Mouse (Mus musculus): ENCODE results near the gene Gm20532. TPM values are rescaled to one million over a fixed set of nuclear protein-coding genes. Genes with fewer than 3 reads are reported as not detected.

Gene Gm20532
- polyA plus RNA-seq, 1 experiment = not detected

DNA sequence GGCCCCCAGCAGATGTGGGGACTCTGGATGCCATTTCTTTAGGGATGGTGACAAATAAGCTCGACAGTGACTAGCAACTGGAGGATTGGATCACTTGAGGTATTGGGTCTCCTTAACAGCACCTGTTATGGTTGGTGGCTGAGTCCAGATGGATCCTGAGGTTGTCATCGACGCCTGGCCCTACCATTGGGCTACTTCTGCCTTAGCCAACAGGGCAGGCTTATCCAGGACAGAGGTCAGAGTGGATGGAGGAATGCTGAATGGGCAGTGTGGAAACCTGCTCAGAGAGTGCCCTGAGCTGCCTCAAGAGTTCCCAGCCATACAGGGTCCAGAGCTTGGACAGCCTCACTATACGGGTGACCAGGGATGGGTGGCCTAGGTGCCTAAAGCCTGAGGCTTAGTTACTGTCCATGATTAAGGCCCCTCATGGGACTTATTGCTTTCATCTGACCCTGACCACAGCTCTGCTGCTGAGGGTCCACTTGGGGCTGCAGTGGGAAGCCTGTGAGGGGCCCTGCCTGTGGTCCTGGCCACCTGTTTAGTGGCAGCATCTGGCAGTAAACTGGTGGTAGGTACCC lies 47.6 kb downstream of the Gm20532 start:
- Histone ChIP-seq H3K4me1 (ENCODE audit: control insufficient read depth) (peaks cover 20% of the 10 kb centered on the region), H3K36me3 (ENCODE audit: control insufficient read depth) (peaks cover 45% of the 10 kb centered on the region), H3K9me3 (ENCODE audit: control insufficient read depth, low read length) (no peaks in the 10 kb centered on the region), H3K4me3 (replicated peaks) (no peak overlapping the region), H3K27me3 (ENCODE audit: control insufficient read depth) (peaks cover 6% of the 10 kb centered on the region)
- no peak for TF ChIP-seq TAL1 (IDR thresholded peaks at IDR 0.05; ENCODE audit: low read length)
- TF ChIP-seq GATA1 (IDR thresholded peaks at IDR 0.05; ENCODE audit: low read length) = no peak

DNA sequence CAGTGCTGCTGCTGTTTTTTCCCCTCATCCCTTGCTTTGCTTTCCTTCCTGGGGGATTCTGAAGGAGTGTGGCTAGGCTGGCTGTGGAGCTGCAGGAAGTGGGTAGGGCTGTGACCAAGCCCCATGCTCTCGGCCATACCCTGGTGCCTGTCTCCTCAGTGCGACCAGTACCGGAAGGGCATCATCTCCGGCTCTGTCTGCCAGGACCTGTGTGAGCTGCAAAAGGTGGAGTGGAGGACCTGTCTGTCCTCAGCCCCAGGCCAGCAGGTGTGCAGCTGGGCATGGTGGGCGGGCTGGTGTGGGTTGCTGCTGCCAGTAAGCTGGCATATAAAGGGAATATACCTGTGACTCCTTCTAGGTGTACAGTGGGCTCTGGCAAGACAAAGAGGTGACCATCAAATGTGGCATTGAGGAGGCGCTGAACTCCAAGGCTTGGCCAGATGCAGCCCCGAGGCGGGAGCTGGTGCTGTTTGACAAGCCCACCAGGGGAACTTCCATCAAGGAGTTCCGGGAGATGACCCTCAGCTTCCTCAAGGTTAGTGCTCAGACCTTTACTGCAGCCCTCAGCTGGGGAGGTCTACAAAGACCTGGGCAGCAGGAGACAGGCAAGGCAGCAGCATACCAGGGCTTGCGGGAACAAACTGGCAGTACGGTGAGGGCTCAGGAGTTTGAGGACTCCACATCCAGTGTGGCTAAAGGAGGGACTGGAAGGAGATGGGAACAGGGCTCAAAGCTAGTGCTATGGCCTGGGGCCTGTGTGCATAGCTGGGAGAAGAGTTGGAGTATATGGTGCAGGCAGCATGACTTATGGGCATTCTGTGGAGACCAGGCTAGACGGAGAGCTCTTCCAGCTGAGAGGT lies 48.4 kb downstream of the Gm20532 start:
- peaks cover 45% of the 10 kb centered on the region for H3K36me3 ChIP-seq (ENCODE audit: control insufficient read depth)
- peaks cover 26% of the 10 kb centered on the region for H3K4me1 ChIP-seq (ENCODE audit: control insufficient read depth)

DNA sequence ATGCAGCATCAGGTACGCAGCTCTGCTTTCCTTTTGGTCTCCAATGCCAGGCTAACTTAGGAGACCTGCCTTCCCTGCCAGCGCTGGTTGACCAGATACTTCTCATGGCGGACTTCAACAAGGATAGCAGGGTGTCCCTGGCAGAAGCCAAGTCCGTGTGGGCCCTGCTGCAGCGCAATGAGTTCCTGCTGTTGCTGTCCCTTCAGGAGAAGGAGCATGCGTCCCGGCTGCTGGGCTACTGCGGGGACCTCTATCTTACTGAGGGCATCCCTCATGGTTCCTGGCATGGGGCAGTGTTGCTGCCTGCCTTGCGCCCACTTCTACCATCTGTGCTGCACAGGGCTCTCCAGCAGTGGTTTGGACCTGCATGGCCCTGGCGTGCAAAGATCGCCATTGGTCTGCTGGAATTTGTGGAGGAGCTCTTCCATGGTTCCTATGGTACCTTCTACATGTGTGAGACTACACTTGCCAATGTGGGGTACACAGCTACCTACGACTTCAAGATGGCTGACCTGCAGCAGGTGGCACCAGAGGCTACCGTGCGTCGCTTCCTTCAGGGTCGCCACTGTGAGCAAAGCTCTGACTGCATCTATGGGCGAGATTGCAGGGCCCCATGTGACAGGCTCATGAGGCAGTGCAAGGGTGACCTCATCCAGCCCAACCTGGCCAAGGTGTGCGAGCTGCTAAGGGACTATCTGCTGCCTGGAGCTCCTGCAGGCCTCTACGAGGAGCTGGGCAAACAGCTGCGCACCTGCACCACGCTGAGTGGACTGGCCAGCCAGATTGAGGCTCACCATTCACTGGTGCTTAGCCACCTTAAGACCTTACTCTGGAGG lies 49.3 kb downstream of the Gm20532 start:
- Histone ChIP-seq H3K4me3 (replicated peaks) (no peak overlapping the region), H3K9me3 (ENCODE audit: control insufficient read depth, low read length) (no peaks in the 10 kb centered on the region), H3K4me1 (ENCODE audit: control insufficient read depth) (peaks cover 35% of the 10 kb centered on the region), H3K36me3 (ENCODE audit: control insufficient read depth) (peaks cover 45% of the 10 kb centered on the region), H3K27me3 (ENCODE audit: control insufficient read depth) (peaks cover 2% of the 10 kb centered on the region; the same call in 1 of the 2 replicates)
- no peak for TF ChIP-seq TAL1 (IDR thresholded peaks at IDR 0.05; ENCODE audit: low read length)
- TF ChIP-seq GATA1 (IDR thresholded peaks at IDR 0.05; ENCODE audit: low read length) = no peak

More for the DNA sequence above, 48.4 kb downstream of the Gm20532 start:
- no peak overlapping the region for H3K4me3 ChIP-seq (replicated peaks)
- H3K27me3 ChIP-seq (ENCODE audit: control insufficient read depth) = peaks cover 2% of the 10 kb centered on the region; the same call in 1 of the 2 replicates
- no peaks in the 10 kb centered on the region for H3K9me3 ChIP-seq (ENCODE audit: control insufficient read depth, low read length)
- TF ChIP-seq GATA1 (IDR thresholded peaks at IDR 0.05; ENCODE audit: low read length) (no peak), TAL1 (IDR thresholded peaks at IDR 0.05; ENCODE audit: low read length) (no peak)

DNA sequence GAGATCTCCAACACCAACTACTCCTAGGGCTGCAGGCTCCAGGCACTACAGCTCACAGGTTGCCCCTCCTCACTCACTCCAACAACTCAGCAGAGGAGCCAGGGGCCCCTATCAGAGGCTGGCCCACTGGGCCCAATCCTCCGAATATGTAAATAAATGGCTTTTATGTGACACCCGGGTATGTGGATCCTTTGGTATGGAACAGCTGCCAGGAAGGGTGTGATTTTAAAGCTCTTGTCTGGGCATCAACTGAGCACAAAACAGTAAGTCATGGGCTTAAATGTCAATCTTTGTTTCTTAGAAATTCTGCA lies 49.8 kb downstream of the Gm20532 start:
- Histone ChIP-seq H3K4me3 (replicated peaks) (no peak overlapping the region), H3K27me3 (ENCODE audit: control insufficient read depth) (no peaks in the 10 kb centered on the region), H3K4me1 (ENCODE audit: control insufficient read depth) (peaks cover 40% of the 10 kb centered on the region), H3K9me3 (ENCODE audit: control insufficient read depth, low read length) (no peaks in the 10 kb centered on the region), H3K36me3 (ENCODE audit: control insufficient read depth) (peaks cover 45% of the 10 kb centered on the region)
- TF ChIP-seq GATA1 (IDR thresholded peaks at IDR 0.05; ENCODE audit: low read length) = no peak
- TF ChIP-seq TAL1 (IDR thresholded peaks at IDR 0.05; ENCODE audit: low read length) = no peak

DNA sequence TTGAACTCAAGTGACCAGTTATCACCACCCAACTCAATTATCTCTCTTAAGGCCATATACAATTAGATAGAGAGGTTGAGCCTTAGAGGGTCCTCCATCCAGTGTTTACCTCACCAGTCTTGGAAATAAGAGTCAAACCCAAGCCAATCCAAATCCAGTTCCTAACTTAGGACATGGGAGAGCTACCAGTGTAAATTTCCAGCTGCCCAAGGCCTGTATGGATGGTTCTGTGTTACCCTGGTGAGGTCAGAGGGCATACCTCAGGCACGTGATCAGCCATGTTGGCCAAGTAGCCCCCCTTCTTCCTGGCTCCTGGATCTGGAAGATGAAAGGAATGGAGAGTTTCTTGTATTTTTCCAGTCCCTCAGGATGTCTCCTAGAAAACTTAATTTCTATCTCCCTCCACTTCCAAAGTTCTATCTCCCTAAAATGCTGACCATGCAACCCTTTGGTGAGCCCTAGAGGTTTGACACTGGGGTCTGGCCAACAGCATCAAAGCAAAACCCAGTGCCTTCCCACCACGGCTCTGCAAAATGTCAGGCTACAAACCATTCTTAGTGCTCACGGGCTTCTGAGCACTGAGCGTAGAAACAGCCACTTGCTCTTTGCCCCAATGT lies 51.0 kb downstream of the Gm20532 start:
- TF ChIP-seq TAL1 (IDR thresholded peaks at IDR 0.05; ENCODE audit: low read length) (no peak), GATA1 (IDR thresholded peaks at IDR 0.05; ENCODE audit: low read length) (no peak)
- H3K4me3 ChIP-seq (replicated peaks) = no peak overlapping the region
- peaks cover 40% of the 10 kb centered on the region for H3K4me1 ChIP-seq (ENCODE audit: control insufficient read depth)
- no peaks in the 10 kb centered on the region for H3K27me3 ChIP-seq (ENCODE audit: control insufficient read depth)
- H3K36me3 ChIP-seq (ENCODE audit: control insufficient read depth) = peaks cover 45% of the 10 kb centered on the region
- no peaks in the 10 kb centered on the region for H3K9me3 ChIP-seq (ENCODE audit: control insufficient read depth, low read length)

DNA sequence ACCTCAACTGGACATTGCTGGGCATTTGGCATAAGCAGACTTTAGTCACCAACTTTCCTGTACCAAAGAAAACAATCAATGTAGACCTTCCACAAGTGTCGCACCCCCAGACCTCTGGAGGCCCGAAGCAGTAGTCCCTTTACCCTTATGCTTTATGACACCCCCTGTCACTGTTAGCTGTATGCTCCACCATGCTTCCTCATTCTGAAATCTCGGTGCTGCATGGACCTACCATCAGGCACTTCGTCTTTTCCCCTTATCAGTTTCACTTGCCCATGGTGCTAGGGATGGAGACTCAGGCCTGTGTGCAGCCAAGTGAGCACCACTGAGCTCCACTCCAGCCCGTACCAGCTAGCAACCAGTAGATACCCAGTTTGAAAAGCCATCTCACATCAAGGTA lies 51.6 kb downstream of the Gm20532 start:
- Histone ChIP-seq H3K4me3 (replicated peaks) (peak overlapping the region; percentile 81), H3K36me3 (ENCODE audit: control insufficient read depth) (peaks cover 45% of the 10 kb centered on the region), H3K4me1 (ENCODE audit: control insufficient read depth) (peaks cover 40% of the 10 kb centered on the region), H3K9me3 (ENCODE audit: control insufficient read depth, low read length) (no peaks in the 10 kb centered on the region), H3K27me3 (ENCODE audit: control insufficient read depth) (no peaks in the 10 kb centered on the region)
- no peak for TF ChIP-seq TAL1 (IDR thresholded peaks at IDR 0.05; ENCODE audit: low read length)
- TF ChIP-seq GATA1 (IDR thresholded peaks at IDR 0.05; ENCODE audit: low read length) = no peak

DNA sequence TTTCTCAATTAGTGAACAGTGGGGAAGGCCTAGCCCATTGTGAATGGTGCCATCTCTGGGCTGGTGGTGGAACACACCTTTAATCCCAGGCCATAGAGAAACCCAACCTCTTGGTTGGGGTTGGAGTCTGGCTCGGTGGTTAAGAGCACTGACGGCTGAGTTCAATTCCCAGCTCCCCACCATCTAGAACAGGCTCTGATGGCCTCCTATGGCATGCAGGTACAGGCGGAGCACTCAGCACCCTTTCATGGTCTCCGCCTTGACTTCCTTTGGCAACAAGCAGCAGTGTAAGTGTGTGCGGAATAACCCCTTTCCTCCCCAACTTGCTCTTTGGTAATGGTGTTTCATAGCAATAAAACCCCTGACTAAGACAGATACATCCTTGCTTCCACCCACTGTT lies 52.1 kb downstream of the Gm20532 start:
- Histone ChIP-seq H3K36me3 (ENCODE audit: control insufficient read depth) (peaks cover 45% of the 10 kb centered on the region), H3K4me3 (replicated peaks) (peak overlapping the region; percentile 81), H3K9me3 (ENCODE audit: control insufficient read depth, low read length) (no peaks in the 10 kb centered on the region), H3K27me3 (ENCODE audit: control insufficient read depth) (no peaks in the 10 kb centered on the region), H3K4me1 (ENCODE audit: control insufficient read depth) (peaks cover 40% of the 10 kb centered on the region)
- TF ChIP-seq TAL1 (IDR thresholded peaks at IDR 0.05; ENCODE audit: low read length) (no peak), GATA1 (IDR thresholded peaks at IDR 0.05; ENCODE audit: low read length) (no peak)

DNA sequence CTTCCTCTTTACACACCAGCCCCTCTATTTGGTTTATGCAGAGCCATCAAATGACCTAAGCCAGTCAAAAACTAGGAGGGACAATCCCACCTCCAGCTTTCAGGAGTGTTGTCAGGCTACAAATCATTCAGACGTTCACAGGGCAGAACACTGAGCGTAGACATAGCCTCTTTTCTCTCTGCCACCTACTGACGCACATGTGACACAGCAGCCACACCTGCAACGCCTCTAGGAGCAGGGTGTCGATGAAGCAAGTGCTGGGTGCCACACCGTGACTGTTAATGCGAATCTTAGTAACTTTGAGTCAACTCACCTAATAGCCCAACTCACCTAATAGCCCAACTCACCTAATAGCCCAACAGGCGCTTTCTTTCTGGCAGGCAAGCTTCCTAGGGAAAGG lies 52.6 kb downstream of the Gm20532 start:
- no peaks in the 10 kb centered on the region for H3K9me3 ChIP-seq (ENCODE audit: control insufficient read depth, low read length)
- no peak for TF ChIP-seq GATA1 (IDR thresholded peaks at IDR 0.05; ENCODE audit: low read length)
- no peak for TF ChIP-seq TAL1 (IDR thresholded peaks at IDR 0.05; ENCODE audit: low read length)
- peaks cover 40% of the 10 kb centered on the region for H3K4me1 ChIP-seq (ENCODE audit: control insufficient read depth)
- no peaks in the 10 kb centered on the region for H3K27me3 ChIP-seq (ENCODE audit: control insufficient read depth)
- peaks cover 45% of the 10 kb centered on the region for H3K36me3 ChIP-seq (ENCODE audit: control insufficient read depth)
- peak overlapping the region; percentile 81 for H3K4me3 ChIP-seq (replicated peaks)
